Mouse (Mus musculus) retina, postnatal 7 days (tissue): ENCODE measurements around the gene Gm17949.
A peak's percentile ranks its signal among the peaks of the same experiment; 100 is the strongest.

Experiments used
- DNase-seq: peaks from one replicate; pipeline ENCODE4 v3.0.0-alpha.2; 2012; ENCODE audit warnings: low read depth, low spot score

Gene Gm17949

DNA sequence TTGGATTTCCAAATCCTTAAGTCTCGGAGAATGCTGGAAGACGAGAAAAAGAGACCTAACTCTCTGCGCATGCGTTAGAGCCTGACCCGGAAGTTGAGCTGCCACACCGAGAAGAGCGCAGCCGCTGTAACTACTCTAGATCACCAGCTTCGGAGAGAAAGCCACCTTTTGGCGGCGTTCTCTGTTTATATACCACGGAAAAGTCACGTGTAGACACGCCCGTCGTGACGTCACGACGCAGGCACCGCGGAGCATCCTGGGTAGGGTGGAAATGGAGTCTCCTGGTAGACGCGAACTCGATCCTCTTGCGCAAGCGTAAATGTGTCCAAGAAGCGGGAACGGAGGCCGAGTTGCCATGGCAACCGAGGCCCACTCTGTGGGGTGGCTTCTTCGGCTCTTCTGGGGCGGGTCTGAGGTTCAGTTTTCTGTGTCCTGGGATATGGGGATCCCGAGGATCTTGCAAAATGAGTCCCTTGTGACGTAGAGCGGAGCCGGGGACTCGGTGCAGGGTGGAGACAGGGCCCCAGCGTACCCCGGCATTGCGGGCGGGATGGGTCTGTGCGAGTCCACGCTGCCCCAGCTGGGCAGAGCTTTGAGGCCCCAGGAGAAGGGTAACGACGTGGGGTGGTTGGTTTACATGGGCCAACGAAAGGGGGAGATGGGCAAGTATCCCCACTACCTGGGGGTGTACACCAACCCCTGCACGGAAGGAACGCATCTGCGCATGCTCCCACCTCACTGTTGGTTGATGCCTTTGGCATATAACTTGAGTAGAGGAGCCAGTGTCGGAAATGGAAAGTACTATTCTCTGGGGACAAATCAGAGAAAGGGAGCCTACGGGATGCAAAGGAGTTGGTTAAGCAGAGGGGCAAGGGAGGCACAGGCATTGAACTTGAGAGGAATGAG, at the start of gene Gm17949, which contains the start of gene Gtf2f1:
Gm17949 (plus strand) TSS at position 234 of the 906 bp plus-strand sequence.
Gtf2f1 (minus strand) TSS at position 53 of the 906 bp plus-strand sequence.
- DNase-seq = peak; percentile 99

DNA sequence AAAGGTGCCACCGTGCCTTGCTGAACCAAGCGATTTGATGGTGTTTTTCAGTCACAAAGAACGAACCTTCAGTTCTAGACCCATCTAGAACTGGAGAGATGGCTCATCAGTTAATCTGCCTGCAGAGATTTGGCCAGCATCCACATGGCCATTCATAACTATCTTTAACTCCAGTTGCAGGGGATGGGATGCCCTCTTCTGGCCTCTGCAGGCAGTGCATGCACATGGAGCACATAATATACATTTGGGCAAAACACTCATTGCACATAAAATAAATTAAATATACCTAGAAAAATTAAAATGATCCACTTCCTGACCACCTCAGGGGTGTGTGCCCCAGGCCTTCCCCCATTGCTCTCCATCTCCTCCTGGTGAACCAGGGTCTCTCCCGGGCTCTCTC, 49.4 kb upstream of the Gm17949 start:
- DNase-seq = no peak

DNA sequence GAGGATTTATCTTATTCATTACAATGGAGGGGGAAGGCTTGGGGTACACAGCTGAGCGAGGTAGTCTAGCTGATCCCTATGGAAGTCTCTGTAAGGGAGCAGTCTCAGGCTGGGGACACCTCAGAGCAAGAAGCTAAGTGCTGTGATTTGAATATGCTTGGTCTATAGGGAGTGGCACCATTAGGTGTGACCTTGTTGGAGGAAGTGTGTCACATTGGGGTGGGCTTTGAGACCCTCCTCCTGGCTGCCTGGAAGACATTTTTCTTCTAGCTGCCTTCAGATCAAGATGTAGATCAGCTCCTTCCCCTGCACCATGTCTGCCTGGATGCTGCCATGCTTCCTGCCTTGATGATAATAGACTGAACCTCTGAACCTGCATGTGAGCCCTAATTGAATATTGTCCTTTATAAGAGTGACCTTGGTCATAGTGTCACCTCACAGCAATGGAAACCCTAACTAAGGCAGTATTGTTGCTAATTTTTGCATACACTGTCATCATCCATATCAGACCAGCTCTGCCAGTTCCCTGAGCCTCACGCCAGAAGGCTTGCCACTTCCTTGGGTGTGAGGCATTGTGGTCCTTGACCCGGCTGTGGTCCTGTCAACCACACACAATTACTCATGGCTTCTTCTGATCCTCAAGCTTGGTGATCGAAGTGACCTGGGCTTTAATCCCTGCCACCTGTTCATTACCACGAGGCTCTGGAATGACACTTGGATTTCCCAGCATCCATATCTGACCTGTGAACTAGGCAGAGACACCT, 48.4 kb upstream of the Gm17949 start:
- no peak for DNase-seq

DNA sequence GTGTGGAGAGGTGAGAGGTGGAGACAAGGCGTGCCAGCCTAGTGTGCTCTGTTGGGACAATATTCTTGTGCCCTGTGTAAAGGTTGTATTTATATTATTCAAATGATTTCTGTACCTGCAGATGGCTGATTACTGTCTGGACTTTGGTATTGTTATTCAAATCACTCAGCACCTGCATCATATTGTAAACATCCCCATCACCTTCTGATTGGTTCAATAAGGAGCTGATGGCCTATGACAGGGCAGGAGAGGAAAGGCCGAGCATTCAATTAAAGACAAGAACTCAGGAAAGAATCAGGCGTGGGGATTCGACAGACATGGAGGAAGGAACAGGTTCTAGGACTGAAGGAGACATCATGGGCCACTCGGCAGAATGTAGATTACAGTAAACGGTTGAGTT, 47.6 kb upstream of the Gm17949 start:
- no peak for DNase-seq

DNA sequence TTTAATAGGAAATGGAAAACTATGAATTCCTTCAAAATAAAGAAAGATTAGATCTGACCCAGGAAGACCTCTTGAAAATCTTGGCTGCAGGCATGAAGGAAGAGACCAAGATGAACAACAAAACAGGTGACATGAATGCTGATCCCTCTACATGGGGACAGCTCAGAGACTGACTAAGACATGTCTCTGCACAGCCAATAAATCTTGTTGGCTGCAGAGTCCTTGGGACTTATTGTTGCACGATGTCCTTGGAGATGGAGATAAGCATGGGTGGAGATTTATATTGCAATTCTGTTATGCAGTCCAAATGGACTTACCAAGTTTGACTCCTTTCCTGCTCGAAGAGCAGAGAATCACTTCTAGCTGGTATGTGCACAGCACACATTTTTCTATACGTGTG, 41.9 kb upstream of the Gm17949 start:
- DNase-seq = no peak

DNA sequence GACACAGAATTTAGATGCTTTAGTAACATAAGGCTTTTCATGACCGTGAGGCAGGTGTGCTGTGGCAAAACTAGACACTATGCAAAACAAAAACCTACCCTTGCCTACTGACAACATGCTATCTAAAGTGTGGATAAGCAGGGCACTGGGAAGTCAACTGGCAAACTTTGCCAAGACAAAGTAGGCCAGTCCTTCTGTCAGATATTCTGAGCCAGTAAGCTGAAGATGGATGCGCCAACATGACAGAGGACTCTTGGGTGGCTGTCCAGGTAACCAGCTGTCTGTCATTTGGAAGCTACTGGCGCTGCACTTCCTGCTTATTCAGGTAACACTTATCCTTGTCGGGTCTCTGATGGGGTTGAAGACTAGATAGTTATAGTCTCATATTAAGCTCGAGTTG, 41.2 kb upstream of the Gm17949 start:
- no peak for DNase-seq

DNA sequence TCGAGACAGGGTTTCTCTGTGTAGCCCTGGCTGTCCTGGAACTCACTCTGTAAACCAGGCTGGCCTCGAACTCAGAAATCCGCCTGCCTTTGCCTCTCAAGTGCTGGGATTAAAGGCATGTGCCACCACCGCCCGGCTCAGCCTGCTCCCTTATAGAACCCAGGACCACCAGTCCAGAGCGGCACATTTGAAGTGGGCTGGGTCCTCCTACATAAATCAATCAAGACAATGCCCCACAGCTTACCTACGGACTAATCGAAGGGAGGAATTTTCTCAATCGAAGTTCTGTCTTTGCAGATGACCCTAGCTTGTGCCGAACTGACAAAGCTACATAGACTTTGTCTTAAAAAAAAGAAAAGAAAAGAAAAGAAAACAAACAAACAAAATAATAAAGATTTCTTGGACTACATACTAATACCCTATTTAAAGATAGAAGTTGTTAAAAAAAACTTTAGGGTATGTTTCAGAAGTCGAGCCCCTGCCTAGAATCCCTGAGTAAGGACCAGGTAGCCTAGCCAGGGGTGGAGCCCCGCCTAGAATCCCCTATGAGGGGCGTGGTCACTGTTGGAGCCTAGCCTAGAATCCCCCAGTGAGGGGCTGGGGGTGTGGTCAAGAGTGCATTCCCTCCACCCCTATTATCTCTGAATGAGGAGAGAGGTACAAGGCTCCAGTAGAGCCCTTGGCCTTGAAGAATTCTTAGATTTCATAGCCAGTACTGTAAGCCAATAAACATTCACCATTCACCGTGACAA, 37.1 kb upstream of the Gm17949 start:
- DNase-seq = no peak

DNA sequence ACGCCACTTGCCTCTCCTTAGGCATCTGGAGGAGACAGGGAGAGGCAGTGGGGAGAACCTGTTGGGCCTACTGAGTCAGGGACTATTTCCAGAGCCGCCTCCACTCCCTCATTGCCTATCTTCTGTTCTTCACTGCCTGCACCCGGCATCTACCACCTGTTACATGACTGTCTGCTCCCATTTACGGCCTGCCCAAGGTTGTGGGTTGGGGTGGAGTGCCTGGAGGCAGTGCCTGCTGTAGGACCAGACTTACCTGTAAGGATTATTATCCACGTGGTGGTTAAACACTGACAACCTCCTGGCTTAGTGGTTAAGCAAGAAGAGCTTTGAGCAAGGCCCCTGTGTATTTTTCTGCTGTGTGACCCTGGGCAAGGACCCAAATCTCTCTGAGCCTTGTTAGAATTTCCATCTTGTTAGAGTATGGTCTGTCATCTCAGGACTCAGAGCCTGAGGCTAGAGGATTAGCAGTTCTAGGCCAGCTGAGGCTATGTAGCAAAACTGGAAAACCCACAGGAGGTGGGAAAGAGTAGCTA, 36.5 kb upstream of the Gm17949 start:
- DNase-seq = no peak

DNA sequence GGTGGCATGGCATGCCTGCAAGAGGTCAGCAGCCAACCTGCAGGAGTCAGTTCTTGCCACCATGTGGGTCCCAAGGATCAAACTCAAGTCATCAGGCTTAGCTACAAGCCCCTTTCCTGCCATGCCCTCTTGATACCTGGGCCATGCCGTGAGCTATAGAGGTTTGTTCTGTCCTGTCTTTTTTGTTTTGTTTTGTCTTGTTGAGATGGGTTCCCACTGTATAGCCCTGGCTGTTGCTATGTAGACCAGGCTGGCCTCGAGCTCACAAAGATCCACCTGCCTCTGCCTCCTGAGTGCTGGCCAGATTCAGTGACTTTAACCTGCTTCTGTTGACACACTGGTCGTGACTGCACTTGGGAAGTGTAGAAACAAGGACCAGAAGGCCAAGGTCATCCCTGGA, 35.9 kb upstream of the Gm17949 start:
- DNase-seq = no peak

DNA sequence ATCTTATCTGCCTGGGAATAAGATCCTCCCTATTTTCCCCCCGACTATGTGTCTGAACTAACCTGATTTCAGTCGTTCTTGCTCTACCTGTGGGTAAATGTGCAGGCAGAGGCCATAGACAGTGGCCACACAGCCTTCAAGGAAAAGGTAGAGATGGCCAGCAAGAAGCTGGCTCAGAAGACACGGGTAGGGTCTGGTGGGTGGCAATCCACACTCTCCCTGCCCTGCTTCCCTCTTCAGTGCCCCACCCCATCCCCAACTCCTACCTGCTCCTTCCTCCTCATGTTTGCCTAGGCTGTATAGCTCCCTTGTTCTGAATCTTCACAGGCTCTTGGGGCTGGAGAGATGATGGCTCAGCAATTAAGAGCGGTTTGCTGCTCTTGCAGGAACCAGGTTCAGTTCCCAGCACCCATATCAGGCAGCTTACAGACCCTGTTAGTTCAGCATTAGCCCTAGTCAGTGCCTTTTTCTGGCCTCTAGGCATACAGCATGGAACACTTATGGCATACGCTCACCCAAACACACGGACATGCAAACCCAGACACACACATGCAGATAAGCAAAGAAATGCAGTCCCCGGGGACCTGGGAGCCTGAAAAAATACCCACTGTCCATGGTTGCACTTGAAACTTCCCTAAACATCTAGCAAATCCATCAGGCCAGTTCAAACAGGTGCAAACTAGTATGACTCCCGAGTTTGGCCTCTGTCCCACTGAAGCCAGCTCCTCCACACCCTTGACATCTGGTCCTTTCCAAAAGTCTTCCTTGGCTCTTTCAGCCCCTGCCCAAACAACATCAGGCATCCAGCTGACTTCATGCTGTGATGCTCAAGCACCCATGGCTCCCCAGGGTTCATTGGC, 34.5 kb upstream of the Gm17949 start:
- DNase-seq = no peak

DNA sequence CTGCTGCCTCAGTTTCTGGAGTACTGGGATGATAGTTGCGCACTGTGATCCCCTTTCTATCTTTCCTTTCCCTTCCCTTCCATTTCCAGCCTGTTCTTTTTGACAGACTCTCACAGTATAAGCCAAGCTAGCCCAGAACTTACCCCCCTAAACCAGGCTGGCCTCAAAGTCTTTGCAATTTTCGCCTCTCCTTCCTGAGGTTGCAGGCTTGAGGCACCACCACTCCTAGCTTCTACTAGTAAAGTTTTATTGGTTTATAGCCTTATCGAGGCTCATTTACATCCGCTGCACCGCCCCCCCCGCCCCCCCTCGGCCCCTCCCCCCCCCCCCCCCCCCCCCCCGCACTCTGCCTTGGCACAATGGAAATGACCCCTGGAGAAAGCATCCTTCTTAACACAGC, 31.7 kb upstream of the Gm17949 start:
- no peak for DNase-seq

DNA sequence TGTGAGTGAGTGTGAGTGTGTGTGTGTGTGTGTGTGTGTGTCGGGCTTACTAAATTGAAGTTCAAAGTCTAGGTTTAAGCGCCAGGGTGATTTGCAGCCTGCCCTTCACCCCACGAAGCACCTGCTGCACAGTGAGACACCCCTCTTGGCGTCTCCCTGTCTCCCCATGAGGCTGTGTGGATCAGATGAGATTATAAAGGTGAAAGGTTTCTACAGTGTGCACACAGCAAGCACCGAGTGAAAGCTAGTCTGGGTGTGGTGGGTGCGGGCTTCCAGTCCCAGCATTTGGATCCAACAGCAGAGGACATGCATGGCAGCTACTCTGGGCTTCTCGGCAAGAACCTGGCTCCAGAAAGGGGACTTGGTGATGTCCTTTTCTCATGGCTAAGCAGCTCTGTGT, 30.2 kb upstream of the Gm17949 start:
- DNase-seq = no peak

DNA sequence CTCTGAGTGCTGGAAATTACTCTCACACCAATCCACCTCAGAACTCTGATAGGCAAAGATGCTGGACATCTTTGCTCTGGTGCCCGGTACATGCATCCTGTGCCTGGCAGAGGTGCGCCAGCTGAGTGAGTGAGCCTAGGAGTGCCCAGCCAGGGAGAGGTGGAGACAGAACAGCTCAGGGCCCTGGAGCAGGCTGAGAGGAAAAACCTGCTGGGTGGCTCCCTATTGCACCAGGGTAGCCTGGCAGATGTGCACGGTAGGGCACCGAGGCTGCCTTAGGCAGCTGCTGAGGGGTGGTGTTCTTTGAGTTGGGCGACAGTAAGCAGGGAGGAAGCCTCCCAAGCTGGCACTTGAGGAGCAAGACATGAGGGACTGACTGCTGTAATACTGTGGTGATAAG, 29.3 kb upstream of the Gm17949 start, which contains the start of gene Acer1:
Acer1 (minus strand) TSS at position 114 of the 400 bp plus-strand sequence.
- DNase-seq = no peak

DNA sequence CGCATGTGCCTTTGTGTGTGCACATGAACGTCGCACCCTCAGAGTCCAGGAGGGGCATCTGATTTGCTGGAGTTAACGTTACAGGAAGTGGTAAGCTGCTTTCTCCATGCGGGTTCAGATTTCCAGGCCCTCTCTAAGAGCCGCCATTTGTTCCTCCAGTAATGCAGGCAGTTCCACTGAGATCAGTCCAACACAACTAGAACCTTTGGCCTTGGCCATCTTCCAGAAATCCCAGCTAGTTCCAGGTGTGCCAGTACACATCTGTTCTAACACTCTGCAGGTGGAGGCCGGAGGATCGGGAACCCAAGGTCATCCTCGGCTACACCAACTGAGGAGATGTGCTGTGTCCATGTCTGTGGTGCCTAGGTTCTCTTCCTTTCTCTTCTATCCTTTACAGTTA, 26.4 kb upstream of the Gm17949 start:
- no peak for DNase-seq

DNA sequence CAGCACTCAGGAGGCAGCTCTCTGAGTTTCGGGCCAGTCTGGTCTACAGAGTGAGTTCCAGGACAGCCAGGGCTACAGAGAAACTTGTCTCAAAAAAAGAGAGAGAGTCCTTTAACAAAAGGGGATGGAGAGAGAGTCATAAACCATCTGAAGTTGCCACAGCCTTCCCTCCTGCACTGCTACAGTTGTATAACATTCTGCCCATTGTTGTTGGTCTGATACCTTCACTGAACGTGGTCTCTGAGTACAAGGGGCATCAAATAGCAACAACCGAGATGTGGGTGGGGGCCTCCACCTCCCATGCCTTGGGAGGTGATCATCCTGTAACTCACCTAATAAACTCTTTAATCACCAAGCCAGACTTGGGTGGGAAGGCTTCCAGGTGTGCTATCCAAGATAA, 25.6 kb upstream of the Gm17949 start:
- DNase-seq = no peak

DNA sequence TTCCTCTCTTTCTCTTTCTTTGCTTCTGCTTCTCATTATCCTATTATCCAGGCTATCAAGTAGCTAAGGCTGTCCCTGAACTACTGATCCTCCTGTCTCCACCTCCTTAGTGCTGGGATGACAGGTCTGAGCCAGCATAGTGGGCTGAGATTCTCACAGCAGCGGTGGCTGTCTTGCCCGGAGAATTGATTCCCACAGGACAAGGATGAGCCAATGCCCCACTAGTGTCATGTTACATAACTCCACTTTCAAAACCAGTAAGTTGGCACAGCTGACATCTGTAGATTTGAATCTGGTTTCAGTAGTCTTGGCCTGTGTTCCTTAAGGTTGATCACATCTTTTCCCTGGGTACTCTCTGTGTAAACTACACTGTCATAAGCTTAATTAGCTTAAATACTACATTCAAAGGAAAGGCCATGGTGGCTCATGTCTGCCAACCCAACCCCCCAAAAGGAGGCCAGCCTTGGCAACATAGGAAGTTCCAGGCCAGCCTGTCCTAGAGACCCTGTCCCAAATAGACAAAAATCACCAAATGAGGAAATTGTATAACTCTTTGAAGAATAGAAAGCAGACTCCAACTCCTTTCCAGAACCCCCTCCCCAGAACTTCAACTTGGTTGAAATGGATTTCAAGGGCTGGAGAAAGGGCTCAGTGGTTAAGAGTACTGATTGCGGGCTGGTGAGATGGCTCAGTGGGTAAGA, 25.0 kb upstream of the Gm17949 start:
- no peak for DNase-seq

DNA sequence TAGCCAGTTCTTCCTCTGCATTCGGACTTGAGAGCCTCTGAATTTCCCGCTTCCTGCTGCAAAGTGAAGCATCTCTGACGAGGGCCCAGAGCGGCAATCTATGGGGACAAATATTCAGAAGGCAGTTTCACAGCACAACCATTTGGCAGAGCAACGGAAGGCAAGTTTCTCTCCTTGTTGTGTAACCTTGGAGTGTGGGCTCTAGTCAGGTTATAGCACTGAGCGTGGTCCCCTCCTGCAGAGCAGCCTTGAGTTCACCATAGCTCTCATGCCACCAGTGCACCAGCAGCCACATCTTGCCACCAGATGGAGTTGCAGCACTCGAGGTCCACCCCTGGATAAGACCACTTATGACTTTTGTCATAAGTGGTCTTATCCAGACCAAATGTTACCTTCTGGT, 22.8 kb upstream of the Gm17949 start:
- no peak for DNase-seq

DNA sequence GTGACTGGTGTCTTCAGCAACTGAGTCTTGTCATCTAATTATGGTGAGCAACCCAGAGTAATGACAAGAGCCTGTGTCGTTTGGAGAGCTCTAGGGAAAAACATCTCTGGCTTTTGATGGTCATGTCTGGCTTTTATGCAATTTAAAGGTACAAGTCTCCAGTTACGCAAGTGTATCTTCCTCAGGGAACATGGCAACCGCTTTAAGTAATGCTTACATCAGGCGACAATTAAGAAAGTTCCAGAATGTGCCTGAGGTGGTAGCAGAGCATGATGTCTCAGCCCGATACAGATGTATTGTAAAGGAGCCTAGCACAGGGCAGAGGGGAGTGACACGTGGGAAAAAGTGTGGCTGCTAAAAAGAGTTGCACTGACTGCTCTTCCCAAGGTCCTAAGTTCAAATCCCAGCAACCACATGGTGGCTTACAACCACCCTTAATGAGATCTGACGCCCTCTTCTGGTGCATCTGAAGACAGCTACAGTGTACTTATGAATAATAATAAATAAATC, 22.3 kb upstream of the Gm17949 start:
- no peak for DNase-seq

DNA sequence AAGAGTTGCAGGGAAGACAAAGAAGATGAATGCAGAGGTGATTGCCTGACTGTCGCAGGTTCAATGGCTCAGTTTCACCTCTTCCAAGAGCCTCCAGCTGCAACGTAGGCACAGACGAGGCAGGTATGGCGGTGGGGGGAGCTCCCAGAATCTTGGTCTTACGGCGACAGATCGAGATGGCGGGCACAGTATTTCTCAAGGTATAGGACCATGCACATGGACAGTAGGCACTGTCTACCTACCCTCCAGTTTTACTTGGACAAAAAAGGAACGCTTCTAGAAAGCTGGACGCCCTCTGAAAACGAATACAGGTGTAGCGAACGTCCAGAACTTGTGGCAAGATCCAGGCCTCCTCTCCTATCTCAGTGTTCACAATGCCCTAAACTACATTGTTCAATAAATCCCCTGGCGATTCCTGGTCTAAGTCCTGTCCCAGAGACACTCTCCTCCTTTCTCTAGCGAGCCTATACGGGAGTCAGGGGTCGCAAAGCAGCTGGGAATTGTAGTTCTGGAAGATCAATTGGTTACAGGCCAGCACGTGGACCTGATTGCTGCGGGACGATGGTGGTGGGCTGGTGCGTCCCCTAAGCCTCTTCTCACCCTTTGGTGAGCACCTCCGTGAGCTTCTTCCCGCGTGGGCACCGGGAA, 21.7 kb upstream of the Gm17949 start:
- peak; percentile 75 for DNase-seq
